Mouse (Mus musculus) gastrocnemius, postnatal 10 days (tissue): ENCODE measurements around the gene Babam2. TPM values are rescaled to one million over a fixed set of nuclear protein-coding genes. Genes with fewer than 3 reads are reported as not detected.

Source experiments
- DNase-seq: peaks from one replicate; pipeline ENCODE4 v3.0.0; 2021; ENCODE audit warnings: mixed read lengths
- total RNA-seq, 2 experiments: library from RNA; stranded (reverse); gene quantifications; 2 replicates each; pipeline ENCODE4 v1.2.3; 2021

The Babam2 gene
- total RNA-seq, 2 experiments from 2014 or later = 45.3 to 45.8 TPM

DNA sequence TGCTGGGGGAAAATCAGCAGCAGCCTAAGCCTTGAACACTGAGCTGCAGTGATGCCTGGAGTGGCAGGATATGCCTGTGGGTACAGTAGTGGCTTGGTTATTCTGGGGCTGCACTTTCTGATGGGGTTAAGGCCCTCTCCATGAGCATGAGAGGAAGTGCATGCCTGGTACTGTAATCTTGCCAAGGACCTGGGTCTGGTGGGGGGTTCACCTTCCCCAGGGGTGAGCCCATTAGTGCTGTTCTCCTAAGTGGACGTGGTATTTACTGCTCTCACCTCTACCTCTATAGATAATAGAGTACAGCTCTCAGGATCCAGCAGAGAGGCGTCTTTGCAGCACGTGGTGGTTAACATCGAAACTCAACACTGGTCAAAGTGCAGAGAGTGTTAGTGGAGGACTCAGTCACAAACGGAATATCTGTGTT is 16.4 kb downstream of the Babam2 start:
- no peak for DNase-seq

- no peak for DNase-seq
These were observed 18.1 kb downstream of the Babam2 start for GRCm38 (mm10) chr5:31715486-31716150.

GRCm38 (mm10) chr5:31724519-31724918 is 27.0 kb downstream of the Babam2 start:
- DNase-seq = peak; percentile 20

DNA sequence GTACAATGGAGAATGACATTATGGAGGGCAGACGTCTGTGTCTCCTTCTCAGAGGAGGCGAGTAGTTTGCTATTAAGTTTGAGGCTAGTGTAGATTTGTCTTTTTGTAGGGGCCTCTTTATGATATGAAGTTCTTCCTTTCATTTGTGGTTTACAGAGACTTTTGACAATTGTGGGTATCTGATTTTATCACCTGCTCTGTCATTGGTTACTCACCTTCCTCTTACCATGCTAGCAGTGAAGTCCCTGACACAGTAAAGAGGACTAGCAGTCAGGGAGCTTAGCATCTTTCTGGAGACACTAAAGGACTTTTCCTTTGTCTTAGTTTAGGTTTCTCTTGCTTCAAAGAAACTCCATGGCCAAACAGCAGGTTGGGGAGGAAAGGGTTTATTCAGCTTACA is 28.4 kb downstream of the Babam2 start:
- DNase-seq = no peak

DNA sequence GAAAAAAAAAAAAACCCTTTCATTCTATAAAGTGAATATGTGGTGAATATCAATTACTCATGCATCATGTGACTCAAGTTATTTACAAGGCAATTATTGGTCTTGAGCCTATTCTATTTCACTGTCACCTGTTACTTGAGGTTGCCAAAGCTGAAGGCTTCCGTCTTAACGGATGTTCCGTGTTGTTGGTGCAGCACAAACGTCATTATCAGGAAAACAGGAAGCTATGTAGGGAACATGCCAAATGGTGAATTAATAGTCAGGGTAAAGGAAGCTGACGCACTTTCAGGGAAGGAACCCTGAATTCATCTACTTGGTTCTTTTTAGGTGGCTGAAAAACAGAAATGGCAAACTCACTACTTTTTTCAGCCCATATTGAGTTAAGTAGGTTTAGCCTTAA is 30.0 kb downstream of the Babam2 start:
- no peak for DNase-seq

DNA sequence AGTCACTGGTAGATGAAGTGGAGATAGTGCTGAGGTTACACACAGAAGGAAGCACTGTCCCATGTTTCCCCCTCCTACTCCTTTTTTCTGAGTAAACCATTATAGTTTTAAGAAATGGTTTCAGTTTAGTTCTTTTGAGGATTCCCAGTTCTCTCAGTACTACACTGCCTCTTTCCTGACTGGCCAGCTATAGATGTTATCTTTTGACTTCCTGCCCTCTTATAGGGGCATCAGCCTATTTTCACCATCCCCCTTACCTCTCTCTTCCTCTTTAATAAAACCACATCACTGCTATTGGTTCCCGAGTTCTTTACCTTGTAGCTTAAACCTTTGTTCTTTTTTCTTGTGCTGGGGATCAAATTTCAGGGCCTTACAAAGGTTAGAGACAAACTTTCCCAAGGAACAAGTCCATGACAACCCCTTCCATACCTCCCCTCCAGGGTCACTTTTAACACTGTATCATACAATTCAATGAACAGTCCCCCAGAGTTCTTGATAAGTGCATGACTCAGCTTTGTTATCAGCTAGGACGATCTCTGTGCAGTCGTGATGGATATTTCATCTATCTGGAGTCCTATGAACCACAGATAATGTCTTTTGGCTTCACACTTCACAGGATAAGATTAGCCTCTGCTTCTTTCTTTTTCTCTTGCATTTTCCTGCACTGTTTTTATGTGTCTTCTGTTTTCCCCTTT is 35.3 kb downstream of the Babam2 start:
- no peak for DNase-seq

- DNase-seq = no peak
These were observed 44.4 kb downstream of the Babam2 start for GRCm38 (mm10) chr5:31741931-31742330.

- no peak for DNase-seq
These were observed 45.1 kb downstream of the Babam2 start for GRCm38 (mm10) chr5:31742521-31743031.

DNA sequence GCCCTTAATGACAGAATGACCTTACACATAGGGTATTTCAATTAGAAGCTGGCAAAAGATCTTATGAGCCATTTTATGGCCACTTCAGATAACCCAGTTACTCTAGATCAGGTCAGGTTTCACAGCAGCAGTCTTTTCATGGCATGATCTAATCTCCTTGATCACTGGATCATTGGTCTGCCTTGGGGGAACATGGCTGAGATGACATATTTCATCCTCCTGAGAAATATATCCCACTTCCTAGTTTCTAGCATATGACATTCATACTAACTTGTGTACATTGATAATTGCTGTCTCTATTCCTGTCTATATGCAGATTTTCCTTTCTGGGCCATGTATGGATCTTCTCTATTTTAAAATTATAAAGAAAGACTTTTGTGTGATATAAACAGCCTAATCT is 51.9 kb downstream of the Babam2 start:
- no peak for DNase-seq

- DNase-seq = no peak
These were observed 52.9 kb downstream of the Babam2 start for GRCm38 (mm10) chr5:31750231-31750925.

GRCm38 (mm10) chr5:31750955-31751354 is 53.5 kb downstream of the Babam2 start:
- DNase-seq = no peak

DNA sequence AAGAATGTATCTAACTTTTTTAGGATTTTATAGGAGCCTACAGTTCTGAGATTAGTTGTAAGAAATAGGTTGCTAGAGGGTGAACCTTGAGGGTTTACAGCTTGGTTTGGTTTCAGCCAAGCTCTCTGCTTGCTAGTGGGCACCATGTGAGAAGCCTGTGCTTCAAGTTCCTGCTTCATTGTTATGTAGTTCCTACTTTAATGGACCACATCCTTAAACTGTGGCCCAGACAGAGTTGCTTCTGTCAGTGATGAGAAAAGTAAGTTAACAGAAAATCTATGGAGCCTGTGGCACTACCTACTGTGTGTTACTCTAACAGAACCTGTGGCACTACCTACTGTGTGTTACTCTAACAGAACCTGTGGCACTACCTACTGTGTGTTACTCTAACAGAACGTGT is 57.1 kb downstream of the Babam2 start:
- no peak for DNase-seq

DNA sequence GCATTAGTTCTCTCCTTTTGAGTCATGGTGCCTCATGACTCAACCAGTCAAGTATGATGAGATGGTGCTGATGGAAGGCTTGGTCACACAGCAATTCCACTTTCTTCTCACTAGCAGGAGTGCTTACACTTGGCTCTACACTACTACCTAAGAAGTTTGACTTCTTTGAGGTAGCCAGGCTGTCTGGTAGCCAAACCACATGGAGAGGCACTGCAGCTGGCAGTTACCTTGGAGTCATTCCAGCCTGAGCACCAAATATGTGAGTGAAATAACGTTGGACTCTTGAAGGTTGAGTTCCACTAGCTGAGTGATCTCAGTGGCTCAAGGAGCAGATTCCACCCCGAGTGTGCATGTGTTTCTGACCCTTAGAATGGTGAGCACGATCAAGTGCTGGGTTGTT is 57.8 kb downstream of the Babam2 start:
- DNase-seq = no peak

GRCm38 (mm10) chr5:31758310-31759091 is 61.0 kb downstream of the Babam2 start:
- DNase-seq = no peak

DNA sequence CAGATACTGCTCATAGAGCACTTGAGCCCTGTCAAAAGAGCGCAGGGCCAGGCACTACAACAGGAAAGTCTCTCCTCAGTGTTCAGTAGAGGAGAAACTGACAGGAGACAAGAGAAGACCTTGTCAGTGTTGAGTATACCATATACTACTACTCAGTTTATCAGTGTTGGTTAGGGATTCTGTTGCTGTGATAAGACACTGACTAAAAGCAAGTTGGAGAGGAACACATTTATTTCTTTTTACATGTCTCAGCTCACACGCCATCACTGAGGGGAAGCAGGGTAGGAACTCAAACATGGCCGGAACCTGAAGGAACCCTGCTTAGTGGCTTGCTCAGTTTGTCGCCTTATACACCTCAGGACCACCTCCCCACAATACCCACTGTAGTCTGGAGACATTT is 64.4 kb downstream of the Babam2 start:
- no peak for DNase-seq

DNA sequence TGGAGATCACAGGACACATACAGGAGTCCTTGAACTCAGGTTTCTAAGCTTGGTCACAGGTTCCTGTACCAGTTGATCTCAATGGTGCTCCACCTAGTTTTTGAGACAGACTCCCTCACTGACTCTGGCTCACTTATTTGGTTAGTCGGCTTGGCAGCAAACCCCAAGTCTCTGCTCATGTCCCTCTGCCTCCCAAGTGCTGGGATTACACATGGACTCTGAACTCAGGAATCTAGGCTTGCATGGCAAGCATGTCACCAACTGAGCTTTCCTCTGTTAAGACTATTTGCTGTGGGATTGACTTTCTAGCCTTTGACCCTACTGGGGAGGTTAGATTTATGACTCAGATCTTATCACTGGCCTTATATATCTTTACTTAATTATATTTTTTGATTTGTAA is 65.3 kb downstream of the Babam2 start:
- no peak for DNase-seq

GRCm38 (mm10) chr5:31765824-31766223 is 68.3 kb downstream of the Babam2 start:
- no peak for DNase-seq

GRCm38 (mm10) chr5:31766841-31767542 is 69.5 kb downstream of the Babam2 start:
- DNase-seq = no peak

GRCm38 (mm10) chr5:31771486-31771885 is 74.0 kb downstream of the Babam2 start:
- DNase-seq = no peak

DNA sequence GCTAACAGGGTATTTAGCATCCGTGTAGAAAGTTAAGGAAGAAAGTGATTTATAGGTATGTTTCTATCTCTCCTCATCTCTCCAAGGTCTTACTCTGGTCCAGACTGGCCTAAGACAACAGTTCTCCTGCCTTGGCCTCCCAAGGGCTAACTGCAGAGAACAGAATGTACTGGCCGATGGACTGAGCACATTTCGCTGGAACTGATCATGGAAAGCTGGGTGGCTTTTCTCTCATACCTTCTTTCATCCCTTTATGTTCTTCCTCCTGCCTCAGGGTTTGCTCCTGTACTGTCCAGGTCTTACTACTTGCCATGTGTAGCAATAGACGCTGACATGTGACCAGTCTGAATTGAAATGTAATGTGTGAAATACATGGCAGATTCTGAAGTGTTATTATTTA is 74.4 kb downstream of the Babam2 start:
- no peak for DNase-seq

- no peak for DNase-seq
These were observed 77.5 kb downstream of the Babam2 start for GRCm38 (mm10) chr5:31774976-31775375.

GRCm38 (mm10) chr5:31781624-31782023 is 84.1 kb downstream of the Babam2 start:
- no peak for DNase-seq
